Mouse (Mus musculus): Measurements from ENCODE around the gene Tdp1.
A peak's percentile ranks its signal among the peaks of the same experiment; 100 is the strongest.

- TF ChIP-seq CTCF (IDR thresholded peaks at IDR 0.05; ENCODE audit: borderline replicate concordance, extremely low read depth, insufficient read depth, insufficient read length) (peak; percentile 18; the same call in 1 of the 2 replicates), POLR2A (IDR thresholded peaks at IDR 0.05; ENCODE audit: borderline replicate concordance, extremely low read depth, insufficient read depth, insufficient read length, poor library complexity, severe bottlenecking) (no peak)
Measured at GRCm38 (mm10) chr12:99838703-99839102, 45.6 kb upstream of the Tdp1 start.

Data from brain, embryonic 14.5 days (tissue).